Mouse (Mus musculus): ENCODE results near the gene Tor1aip2. TPM values are rescaled to one million over a fixed set of nuclear protein-coding genes. Genes with fewer than 3 reads are reported as not detected.

Gene Tor1aip2
- 85.3 and 102 TPM in 2 replicates for total RNA-seq (2014; fragmentation: Nextera tagmentation)
- total RNA-seq (2017): 69.9 and 77.6 TPM in 2 replicates

GRCm38 (mm10) chr1:156035269-156035929, at the start of gene Tor1aip2:
TSS of gene Tor1aip2 (plus strand) at chr1:156035403.
- peak; percentile 38 for ATAC-seq (replicated peaks; ENCODE audit: low FRiP score, low TSS enrichment, poor library complexity, severe bottlenecking)

GRCm38 (mm10) chr1:155987625-155988024, 47.6 kb upstream of the Tor1aip2 start:
- ATAC-seq (replicated peaks; ENCODE audit: low FRiP score, low TSS enrichment, poor library complexity, severe bottlenecking): no peak

GRCm38 (mm10) chr1:155989387-155989786, 45.8 kb upstream of the Tor1aip2 start:
- ATAC-seq (replicated peaks; ENCODE audit: low FRiP score, low TSS enrichment, poor library complexity, severe bottlenecking): no peak

GRCm38 (mm10) chr1:155990391-155990790, 44.8 kb upstream of the Tor1aip2 start:
- ATAC-seq (replicated peaks; ENCODE audit: low FRiP score, low TSS enrichment, poor library complexity, severe bottlenecking): no peak

DNA sequence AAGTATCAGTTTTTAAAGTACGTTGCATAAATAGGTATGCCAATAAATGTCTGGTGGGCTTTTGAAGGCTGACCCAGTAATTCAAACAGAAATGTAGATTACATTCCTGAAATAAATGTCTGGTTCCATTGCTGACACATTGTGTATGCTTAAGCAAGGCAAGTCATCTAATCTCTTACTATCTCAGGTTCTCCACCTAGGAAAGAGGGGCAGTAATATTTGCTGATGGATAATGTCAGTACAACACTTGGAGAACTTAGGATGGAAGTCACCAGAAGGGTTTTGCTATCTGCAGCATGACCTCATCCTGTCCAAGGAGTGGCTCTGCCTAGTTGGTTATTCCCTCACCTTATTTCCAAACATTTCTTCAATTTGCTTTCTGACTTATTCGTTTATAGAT, 40.7 kb upstream of the Tor1aip2 start:
- no peak for ATAC-seq (replicated peaks; ENCODE audit: low FRiP score, low TSS enrichment, poor library complexity, severe bottlenecking)

DNA sequence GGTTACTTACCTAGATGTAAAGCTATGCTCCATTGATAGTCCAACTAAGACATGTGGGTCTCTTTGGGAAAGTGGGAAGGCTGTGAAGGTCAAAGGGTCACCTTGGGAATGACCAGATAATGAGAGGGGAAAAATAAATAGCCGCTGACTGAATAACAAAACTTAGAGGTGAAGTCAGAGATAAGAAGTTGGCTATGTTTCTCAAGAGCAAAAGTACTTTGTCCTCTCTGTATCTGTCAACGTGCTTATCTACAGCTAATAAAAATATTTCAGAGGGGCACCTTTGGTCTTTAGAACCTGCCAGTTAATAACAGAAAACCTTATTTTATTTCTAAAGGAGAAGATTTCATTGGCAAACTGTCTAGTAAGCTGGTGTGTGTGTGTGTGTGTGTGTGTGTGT, 39.6 kb upstream of the Tor1aip2 start:
- no peak; the same call in 1 of the 2 replicates for ATAC-seq (replicated peaks; ENCODE audit: low FRiP score, low TSS enrichment, poor library complexity, severe bottlenecking)

DNA sequence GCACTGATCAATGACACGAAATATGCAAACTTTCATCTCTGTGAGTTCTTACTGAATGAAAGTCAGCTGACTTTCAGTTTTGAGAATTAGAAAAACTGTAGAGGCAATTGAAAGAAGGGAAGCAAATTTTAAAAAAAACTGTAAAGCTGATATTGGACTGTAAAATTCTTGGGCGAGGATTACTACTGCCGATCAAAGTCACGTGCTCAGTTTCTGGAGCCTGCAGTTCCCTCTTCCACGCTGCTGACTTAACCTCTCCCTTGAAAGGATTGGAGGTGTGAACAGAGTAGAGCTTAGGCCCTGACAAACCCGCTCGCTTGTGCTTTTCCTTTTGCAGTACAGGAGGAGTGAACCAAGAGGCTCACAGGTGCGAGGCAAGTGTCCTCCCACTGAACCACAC, 32.8 kb upstream of the Tor1aip2 start:
- no peak for ATAC-seq (replicated peaks; ENCODE audit: low FRiP score, low TSS enrichment, poor library complexity, severe bottlenecking)

GRCm38 (mm10) chr1:156003201-156003935, 31.8 kb upstream of the Tor1aip2 start:
- ATAC-seq (replicated peaks; ENCODE audit: low FRiP score, low TSS enrichment, poor library complexity, severe bottlenecking): no peak

DNA sequence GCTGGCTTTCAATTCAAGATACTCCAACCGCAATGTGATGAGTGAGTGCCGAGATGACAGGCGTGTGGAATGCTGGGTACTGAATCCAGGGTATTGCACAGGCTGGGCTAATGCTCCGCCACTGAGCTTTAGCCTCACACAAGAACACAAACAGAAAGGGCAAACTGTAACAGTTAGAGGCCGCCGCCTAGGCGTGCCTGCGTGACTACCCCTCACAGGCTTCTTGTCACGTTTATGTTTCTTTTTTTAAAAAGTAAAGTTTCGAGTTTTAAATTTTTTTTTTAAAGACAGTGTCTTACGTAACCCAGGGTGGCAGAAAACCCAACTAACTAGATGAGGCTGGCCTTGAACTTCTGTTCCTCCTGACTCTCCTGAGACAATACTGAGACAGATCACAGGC, 29.3 kb upstream of the Tor1aip2 start:
- no peak for ATAC-seq (replicated peaks; ENCODE audit: low FRiP score, low TSS enrichment, poor library complexity, severe bottlenecking)

GRCm38 (mm10) chr1:156009003-156009402, 26.2 kb upstream of the Tor1aip2 start:
- ATAC-seq (replicated peaks; ENCODE audit: low FRiP score, low TSS enrichment, poor library complexity, severe bottlenecking): no peak

- ATAC-seq (replicated peaks; ENCODE audit: low FRiP score, low TSS enrichment, poor library complexity, severe bottlenecking): no peak
Observed at GRCm38 (mm10) chr1:156019800-156020199, 15.4 kb upstream of the Tor1aip2 start.

DNA sequence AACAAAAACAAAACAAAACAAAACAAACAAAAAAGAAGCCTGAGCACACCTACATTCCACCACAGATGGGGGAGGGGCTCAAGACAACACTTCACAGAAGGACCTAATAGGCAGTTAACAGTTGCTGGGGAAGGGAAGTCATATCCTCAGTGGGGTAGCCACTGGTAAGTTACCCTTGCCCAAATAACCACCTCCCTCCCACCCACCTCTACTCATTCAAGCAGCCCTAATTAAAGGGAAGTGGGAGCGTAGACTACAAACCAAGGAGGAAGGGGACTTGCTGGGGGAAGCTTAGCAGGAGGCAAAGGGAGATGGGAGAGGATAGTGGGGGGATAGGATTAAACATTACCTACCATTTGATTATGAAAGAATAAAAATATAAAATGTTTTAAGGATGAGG, 14.8 kb upstream of the Tor1aip2 start:
- ATAC-seq (replicated peaks; ENCODE audit: low FRiP score, low TSS enrichment, poor library complexity, severe bottlenecking): no peak

DNA sequence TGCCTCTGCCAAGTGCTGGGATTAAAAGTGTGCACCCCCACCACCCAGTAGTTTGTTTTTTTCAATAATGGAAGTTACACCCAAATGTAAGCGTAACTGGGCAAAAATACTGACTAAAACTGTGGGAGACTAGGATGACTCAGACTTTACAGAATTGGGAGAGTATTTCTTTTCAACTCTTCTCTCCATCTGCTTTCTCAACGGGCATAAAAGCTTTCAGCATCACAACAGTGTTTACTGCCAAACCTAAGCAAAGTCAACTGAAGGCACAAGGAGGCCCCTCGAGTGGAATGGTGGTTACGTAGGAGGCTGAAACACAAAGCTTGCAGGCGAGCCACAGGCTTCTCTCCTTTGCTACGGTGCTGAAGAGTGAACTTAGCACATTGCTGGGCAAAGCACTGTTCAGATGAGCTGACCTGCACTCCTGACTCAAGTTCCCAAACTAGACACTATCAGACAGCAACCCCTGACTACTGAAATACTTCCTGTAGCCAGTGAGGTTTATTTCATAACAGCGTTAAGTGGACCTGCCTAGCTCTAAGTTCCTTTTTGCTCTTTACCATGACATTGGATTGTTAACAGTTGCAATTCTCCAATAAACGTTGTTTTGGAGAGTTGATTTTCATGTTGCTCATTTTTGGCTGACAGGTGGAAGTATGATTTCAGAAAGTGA, 10.2 kb upstream of the Tor1aip2 start:
- no peak for ATAC-seq (replicated peaks; ENCODE audit: low FRiP score, low TSS enrichment, poor library complexity, severe bottlenecking)

DNA sequence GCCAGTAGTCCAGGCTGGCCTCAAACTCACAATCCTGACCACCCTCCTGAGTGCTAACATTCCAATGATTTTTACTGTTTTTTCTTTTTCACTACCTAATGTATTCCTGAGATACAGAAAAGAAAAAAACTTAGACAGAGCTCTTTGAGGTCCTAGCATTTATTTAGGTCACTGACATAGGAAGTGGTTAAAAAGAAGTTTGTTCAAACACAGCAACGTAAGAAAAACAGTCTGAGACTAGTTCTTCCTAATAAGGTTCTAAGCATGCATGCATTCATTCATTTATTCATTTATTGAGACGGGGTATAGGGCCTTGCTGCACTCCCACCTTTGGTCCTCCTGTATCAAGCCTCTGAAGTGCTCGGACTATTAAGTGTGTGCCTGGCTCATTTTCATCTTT, 7.4 kb upstream of the Tor1aip2 start:
- no peak for ATAC-seq (replicated peaks; ENCODE audit: low FRiP score, low TSS enrichment, poor library complexity, severe bottlenecking)

DNA sequence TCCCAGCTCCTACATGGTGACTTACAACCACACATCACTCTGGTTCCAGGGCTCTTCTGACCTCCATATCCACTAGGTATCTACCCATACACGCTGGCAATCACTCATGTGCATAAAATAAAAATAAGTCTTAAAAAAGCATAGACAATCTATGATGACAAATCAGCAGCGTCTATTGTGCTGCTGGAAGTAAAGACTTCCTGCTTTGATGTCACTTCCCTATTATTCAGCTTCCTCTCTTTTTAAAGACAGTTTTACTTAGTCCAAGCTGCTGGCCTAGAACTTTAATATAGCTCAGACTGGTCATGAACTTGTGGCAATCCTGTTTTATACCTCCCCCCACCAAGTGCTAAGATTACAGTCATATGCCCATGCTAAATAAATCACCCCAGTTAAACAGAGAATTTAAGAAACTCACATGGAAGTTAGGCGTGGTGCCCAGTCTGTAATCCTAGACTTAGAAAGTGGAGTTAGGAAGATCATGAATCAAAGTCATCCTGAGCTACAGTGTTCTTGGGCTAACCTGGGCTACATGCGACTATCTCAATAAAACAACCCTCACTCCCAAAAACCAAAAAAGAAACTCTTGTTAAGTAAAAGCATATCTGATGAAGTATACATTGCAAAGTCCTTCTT, 6.7 kb upstream of the Tor1aip2 start:
- ATAC-seq (replicated peaks; ENCODE audit: low FRiP score, low TSS enrichment, poor library complexity, severe bottlenecking): no peak

DNA sequence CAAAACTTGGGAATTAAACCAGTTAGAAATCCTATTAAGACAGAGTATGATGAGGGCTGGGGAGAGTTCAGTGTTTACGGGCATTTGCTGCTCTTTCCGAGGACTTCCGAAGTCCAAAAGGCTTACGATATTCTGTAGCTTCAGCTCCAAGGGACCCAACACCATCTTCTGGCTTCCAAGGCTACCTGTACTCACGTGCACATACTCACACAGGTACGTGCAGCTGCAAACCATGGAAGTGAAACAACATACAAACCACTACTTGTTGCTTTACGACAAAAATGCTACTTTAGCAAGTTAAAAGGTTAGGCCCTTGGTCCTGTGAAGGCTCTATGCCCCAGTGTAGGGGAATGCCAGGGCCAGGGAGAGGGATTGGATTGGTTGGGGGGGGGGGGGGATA, 1.3 kb upstream of the Tor1aip2 start:
- ATAC-seq (replicated peaks; ENCODE audit: low FRiP score, low TSS enrichment, poor library complexity, severe bottlenecking): no peak

DNA sequence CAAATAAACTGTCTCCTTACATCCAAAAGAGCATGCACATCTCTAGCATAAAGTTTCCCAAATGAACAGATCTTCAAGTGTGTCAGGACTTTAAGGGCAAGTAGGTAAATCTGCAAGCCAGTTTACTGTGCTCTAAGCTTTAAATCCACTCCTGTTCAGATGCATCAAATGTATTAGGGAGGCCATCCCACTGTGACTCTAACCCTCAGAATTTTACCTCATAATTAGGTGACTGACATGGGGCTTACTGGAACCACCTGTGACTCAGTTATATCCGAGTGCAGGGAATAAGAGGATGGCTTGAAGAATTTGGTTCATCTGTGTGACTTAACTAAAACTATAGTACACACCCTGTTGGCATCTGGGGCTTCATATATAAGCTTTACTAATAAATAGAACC, 542 bp upstream of the Tor1aip2 start:
- no peak for ATAC-seq (replicated peaks; ENCODE audit: low FRiP score, low TSS enrichment, poor library complexity, severe bottlenecking)

GRCm38 (mm10) chr1:156035930-156036737, 931 bp downstream of the Tor1aip2 start, which contains the start of gene Tor1aip1:
TSS of gene Tor1aip1 (minus strand) at chr1:156036480.
- peak; percentile 82 for ATAC-seq (replicated peaks; ENCODE audit: low FRiP score, low TSS enrichment, poor library complexity, severe bottlenecking)

GRCm38 (mm10) chr1:156037144-156037583, 2.0 kb downstream of the Tor1aip2 start:
- ATAC-seq (replicated peaks; ENCODE audit: low FRiP score, low TSS enrichment, poor library complexity, severe bottlenecking): peak; percentile 18; the same call in 1 of the 2 replicates
